Mouse (Mus musculus) hindbrain, embryonic 13.5 days (tissue): Measurements from ENCODE around the gene Rev3l. TPM values are rescaled to one million over a fixed set of nuclear protein-coding genes. Genes with fewer than 3 reads are reported as not detected.
A peak's percentile ranks its signal among the peaks of the same experiment; 100 is the strongest.

Source experiments
- ATAC-seq: fragments of 200-750 bp; cut with Nextera tagmentation; 2 replicates; pipeline ENCODE4 v1.8.0; 2017; ENCODE audit warnings: moderate TSS enrichment; ENCODE audit not compliant: low FRiP score
- H3K27ac ChIP-seq: fragments of 300-500 bp; sonication (generic); 2 replicates; pipeline ENCODE4 v1.5.1; 2015; ENCODE audit warnings: inconsistent platforms, mild to moderate bottlenecking, moderate library complexity
- H3K27me3 ChIP-seq: fragments of 300-500 bp; sonication (generic); 2 replicates; pipeline ENCODE4 v1.6.1; 2015; ENCODE audit warnings: mild to moderate bottlenecking, inconsistent platforms
- H3K36me3 ChIP-seq: fragments of 300-500 bp; sonication (generic); 2 replicates; pipeline ENCODE4 v1.6.1; 2015; ENCODE audit warnings: mild to moderate bottlenecking, inconsistent platforms
- H3K4me1 ChIP-seq: fragments of 300-500 bp; sonication (generic); replicated peaks from 2 replicates; pipeline ENCODE4 v1.6.1; 2015; ENCODE audit warnings: inconsistent platforms
- H3K4me2 ChIP-seq: fragments of 300-500 bp; sonication (generic); 2 replicates; pipeline ENCODE4 v1.6.1; 2015; ENCODE audit warnings: inconsistent platforms, mild to moderate bottlenecking, moderate library complexity
- H3K4me3 ChIP-seq: fragments of 300-500 bp; sonication (generic); 2 replicates; pipeline ENCODE4 v1.5.1; 2015; ENCODE audit warnings: mild to moderate bottlenecking, inconsistent platforms
- H3K9ac ChIP-seq: fragments of 300-500 bp; sonication (generic); 2 replicates; pipeline ENCODE4 v1.6.1; 2015; ENCODE audit warnings: mild to moderate bottlenecking, inconsistent platforms
- H3K9me3 ChIP-seq: fragments of 300-500 bp; sonication (generic); 2 replicates; pipeline ENCODE4 v1.6.1; 2016; ENCODE audit warnings: inconsistent platforms
- WGBS: fragments of 180-500 bp; shearing (Covaris S2); methylation state at CpG from one replicate; pipeline ENCODE4 v1.1.7; 2015; 5-methylcytosine and 5-hydroxymethylcytosine counted together
- polyA plus RNA-seq: library from polyadenylated mRNA; unstranded; fragments of >200 nt; fragmentation: Nextera tagmentation; extraction: Ambion mirVana; gene quantifications from 2 replicates; pipeline ENCODE4 v1.2.1, GENCODE M21; 2015

Rev3l gene
- polyA plus RNA-seq, 1 experiment from 2014 or later = 30.7 TPM

- peaks cover 31% of the 10 kb centered on the region for H3K4me1 ChIP-seq
- H3K4me3 ChIP-seq = peak overlapping the region; percentile 91
- H3K9me3 ChIP-seq = no peaks in the 10 kb centered on the region
- H3K27me3 ChIP-seq = no peaks in the 10 kb centered on the region
- H3K9ac ChIP-seq = peak overlapping the region; percentile 97
- H3K36me3 ChIP-seq = no peaks in the 10 kb centered on the region
- H3K4me2 ChIP-seq = peak overlapping the region; percentile 68
- no peak for ATAC-seq
- under 1% methylated on average over 9 of the region's 9 CpGs for WGBS
- peak overlapping the region; percentile 100 for H3K27ac ChIP-seq
Observed at GRCm38 (mm10) chr10:39733101-39733399, 1.1 kb downstream of the Rev3l start.

- Histone ChIP-seq H3K27ac (peak overlapping the region; percentile 100), H3K4me2 (peak overlapping the region; percentile 68), H3K9me3 (no peaks in the 10 kb centered on the region), H3K4me3 (peak overlapping the region; percentile 91), H3K9ac (peak overlapping the region; percentile 97), H3K36me3 (no peaks in the 10 kb centered on the region), H3K27me3 (no peaks in the 10 kb centered on the region), H3K4me1 (peaks cover 31% of the 10 kb centered on the region)
- ATAC-seq = no peak
- 17% methylated on average over 10 of the region's 10 CpGs for WGBS
Observed at GRCm38 (mm10) chr10:39733421-39733930, 1.6 kb downstream of the Rev3l start.

GRCm38 (mm10) chr10:39736187-39736586, 4.3 kb downstream of the Rev3l start:
- Histone ChIP-seq H3K4me2 (no peak overlapping the region), H3K4me3 (no peak overlapping the region), H3K36me3 (no peaks in the 10 kb centered on the region), H3K9me3 (no peaks in the 10 kb centered on the region), H3K27ac (no peak overlapping the region), H3K4me1 (peaks cover 22% of the 10 kb centered on the region), H3K9ac (no peak overlapping the region), H3K27me3 (no peaks in the 10 kb centered on the region)
- 71% methylated on average over 4 of the region's 4 CpGs for WGBS
- no peak for ATAC-seq

- peaks cover 2% of the 10 kb centered on the region for H3K4me1 ChIP-seq
- no peak for ATAC-seq
- peaks cover 4% of the 10 kb centered on the region; the same call in 1 of the 2 replicates for H3K36me3 ChIP-seq
- WGBS = 65% methylated on average over 4 of the region's 4 CpGs
- H3K27me3 ChIP-seq = no peaks in the 10 kb centered on the region
- no peak overlapping the region for H3K4me3 ChIP-seq
- H3K9ac ChIP-seq = no peak overlapping the region
- H3K9me3 ChIP-seq = no peaks in the 10 kb centered on the region
- no peak overlapping the region for H3K27ac ChIP-seq
- H3K4me2 ChIP-seq = no peak overlapping the region
Observed at GRCm38 (mm10) chr10:39742057-39742456, 10.1 kb downstream of the Rev3l start.

- ATAC-seq = no peak
- H3K9me3 ChIP-seq = no peaks in the 10 kb centered on the region
- 83% methylated on average over 1 of the region's 1 CpGs for WGBS
- H3K4me1 ChIP-seq = peaks cover 7% of the 10 kb centered on the region
- no peak overlapping the region for H3K27ac ChIP-seq
- H3K27me3 ChIP-seq = no peaks in the 10 kb centered on the region
- no peak overlapping the region for H3K9ac ChIP-seq
- no peak overlapping the region for H3K4me3 ChIP-seq
- H3K4me2 ChIP-seq = no peak overlapping the region
- H3K36me3 ChIP-seq = peaks cover 5% of the 10 kb centered on the region; the same call in 1 of the 2 replicates
Observed at GRCm38 (mm10) chr10:39764752-39765151, 32.8 kb downstream of the Rev3l start.

- H3K4me2 ChIP-seq = no peak overlapping the region
- no peak overlapping the region for H3K27ac ChIP-seq
- no peak overlapping the region for H3K4me3 ChIP-seq
- no peaks in the 10 kb centered on the region for H3K9me3 ChIP-seq
- WGBS = 91% methylated on average over 4 of the region's 4 CpGs
- H3K36me3 ChIP-seq = no peaks in the 10 kb centered on the region
- ATAC-seq = no peak
- H3K27me3 ChIP-seq = no peaks in the 10 kb centered on the region
- peaks cover 7% of the 10 kb centered on the region for H3K4me1 ChIP-seq
- no peak overlapping the region for H3K9ac ChIP-seq
Observed at GRCm38 (mm10) chr10:39766702-39767101, 34.8 kb downstream of the Rev3l start.

GRCm38 (mm10) chr10:39772259-39772658, 40.3 kb downstream of the Rev3l start:
- Histone ChIP-seq H3K27me3 (no peaks in the 10 kb centered on the region), H3K9me3 (no peaks in the 10 kb centered on the region), H3K9ac (no peak overlapping the region), H3K4me1 (peaks cover 9% of the 10 kb centered on the region), H3K36me3 (no peaks in the 10 kb centered on the region), H3K27ac (no peak overlapping the region), H3K4me2 (no peak overlapping the region), H3K4me3 (no peak overlapping the region)
- WGBS = 78% methylated on average over 2 of the region's 2 CpGs
- ATAC-seq = 0 out of 2 replicates have a peak, but pooled peaks have one; percentile 43

- no peak overlapping the region for H3K27ac ChIP-seq
- H3K4me2 ChIP-seq = no peak overlapping the region
- 84% methylated on average over 9 of the region's 9 CpGs for WGBS
- no peak overlapping the region for H3K4me3 ChIP-seq
- H3K9me3 ChIP-seq = no peaks in the 10 kb centered on the region
- H3K4me1 ChIP-seq = peaks cover 8% of the 10 kb centered on the region; the same call in 1 of the 2 replicates
- no peak overlapping the region for H3K9ac ChIP-seq
- no peak for ATAC-seq
- H3K27me3 ChIP-seq = no peaks in the 10 kb centered on the region
- no peaks in the 10 kb centered on the region for H3K36me3 ChIP-seq
Observed at GRCm38 (mm10) chr10:39773940-39774726, 42.2 kb downstream of the Rev3l start.

GRCm38 (mm10) chr10:39776927-39777326, 45.0 kb downstream of the Rev3l start:
- Histone ChIP-seq H3K27me3 (no peaks in the 10 kb centered on the region), H3K27ac (no peak overlapping the region), H3K36me3 (no peaks in the 10 kb centered on the region), H3K4me3 (no peak overlapping the region), H3K4me1 (peaks cover 8% of the 10 kb centered on the region; the same call in 1 of the 2 replicates), H3K4me2 (no peak overlapping the region), H3K9ac (no peak overlapping the region), H3K9me3 (no peaks in the 10 kb centered on the region)
- no peak for ATAC-seq
- WGBS = 88% methylated on average over 3 of the region's 3 CpGs

GRCm38 (mm10) chr10:39778305-39778704, 46.4 kb downstream of the Rev3l start:
- Histone ChIP-seq H3K9ac (no peak overlapping the region), H3K4me2 (no peak overlapping the region), H3K4me3 (no peak overlapping the region), H3K9me3 (no peaks in the 10 kb centered on the region), H3K27ac (no peak overlapping the region), H3K36me3 (no peaks in the 10 kb centered on the region), H3K4me1 (peaks cover 5% of the 10 kb centered on the region; the same call in 1 of the 2 replicates), H3K27me3 (no peaks in the 10 kb centered on the region)
- 78% methylated on average over 4 of the region's 4 CpGs for WGBS
- no peak for ATAC-seq

- no peaks in the 10 kb centered on the region for H3K27me3 ChIP-seq
- no peak for ATAC-seq
- no peaks in the 10 kb centered on the region for H3K9me3 ChIP-seq
- H3K4me3 ChIP-seq = no peak overlapping the region
- no peaks in the 10 kb centered on the region for H3K4me1 ChIP-seq
- no peak overlapping the region for H3K9ac ChIP-seq
- no peak overlapping the region for H3K27ac ChIP-seq
- no peak overlapping the region for H3K4me2 ChIP-seq
- H3K36me3 ChIP-seq = peaks cover 10% of the 10 kb centered on the region
- WGBS = 94% methylated on average over 3 of the region's 3 CpGs
Observed at GRCm38 (mm10) chr10:39785241-39785640, 53.3 kb downstream of the Rev3l start.

GRCm38 (mm10) chr10:39793295-39793694, 61.4 kb downstream of the Rev3l start:
- Histone ChIP-seq H3K9ac (no peak overlapping the region), H3K4me1 (no peaks in the 10 kb centered on the region), H3K36me3 (peaks cover 21% of the 10 kb centered on the region), H3K4me3 (no peak overlapping the region), H3K27ac (no peak overlapping the region), H3K4me2 (no peak overlapping the region), H3K27me3 (no peaks in the 10 kb centered on the region), H3K9me3 (no peaks in the 10 kb centered on the region)
- no peak for ATAC-seq
- WGBS = 88% methylated on average over 1 of the region's 1 CpGs

- no peaks in the 10 kb centered on the region for H3K27me3 ChIP-seq
- H3K9me3 ChIP-seq = no peaks in the 10 kb centered on the region
- H3K36me3 ChIP-seq = peaks cover 56% of the 10 kb centered on the region
- H3K9ac ChIP-seq = no peak overlapping the region
- no peaks in the 10 kb centered on the region for H3K4me1 ChIP-seq
- no peak overlapping the region for H3K4me2 ChIP-seq
- 70% methylated on average over 3 of the region's 3 CpGs for WGBS
- no peak overlapping the region for H3K27ac ChIP-seq
- no peak overlapping the region for H3K4me3 ChIP-seq
- ATAC-seq = no peak
Observed at GRCm38 (mm10) chr10:39811507-39811906, 79.6 kb downstream of the Rev3l start.
